Comparison of ENCODE assay signal across 21 mouse cellular contexts in the genomic region with DNA sequence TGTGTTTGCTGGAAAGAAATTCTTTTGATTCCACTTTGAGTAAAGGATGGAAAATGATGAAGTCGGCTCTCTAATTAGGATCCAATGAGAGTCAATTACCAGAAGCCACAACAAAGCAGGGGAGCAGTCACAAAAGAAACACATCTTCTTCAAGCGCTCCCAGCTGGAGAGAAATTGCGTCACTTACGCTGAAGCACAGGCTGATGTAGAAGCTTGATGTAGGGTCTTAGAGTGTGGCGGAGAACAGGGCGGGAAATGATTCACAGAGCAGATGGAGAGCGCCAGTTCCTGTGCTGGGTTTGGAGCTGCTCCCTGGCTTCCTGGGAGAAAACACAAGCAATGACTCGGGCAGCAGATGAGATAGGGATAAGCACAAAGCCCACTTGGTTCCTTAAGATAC.
"Had no signal": no experiment of that assay in that cellular context is flagged by ENCODE, and none has a peak within 500 bp of the region (broad histone marks: within the 10 kb centered on the region; RNA-seq: fewer than 3 reads in every experiment).

No protein-coding gene starts in this region.

- H3K27ac ChIP-seq: kidney, postnatal 0 days; left cerebral cortex, adult 2 months; limb, embryonic 12.5 days; limb, embryonic 15.5 days; liver, embryonic 14.5 days; macrophage; midbrain, embryonic 12.5 days; neural tube, embryonic 13.5 days; stomach, embryonic 15.5 days had no signal

- H3K4me3 ChIP-seq: left cerebral cortex, adult 2 months; limb, embryonic 12.5 days; limb, embryonic 15.5 days; midbrain, embryonic 12.5 days; myocyte; neural tube, embryonic 13.5 days; stomach, embryonic 15.5 days had no signal

- H3K9me3 ChIP-seq: limb, embryonic 15.5 days; midbrain, embryonic 12.5 days; neural tube, embryonic 13.5 days; stomach, embryonic 15.5 days had no signal

- H3K36me3 ChIP-seq: limb, embryonic 12.5 days; limb, embryonic 15.5 days; midbrain, embryonic 12.5 days; neural tube, embryonic 13.5 days; stomach, embryonic 15.5 days had no signal

- ATAC-seq: liver, postnatal 0 days; lung, postnatal 0 days; midbrain, embryonic 16.5 days had no signal

- H3K27me3 ChIP-seq: limb, embryonic 12.5 days; limb, embryonic 15.5 days; neural tube, embryonic 13.5 days; stomach, embryonic 15.5 days had no signal

- DNase-seq: kidney, postnatal 25 days; left cerebral cortex, postnatal 4 days; liver, postnatal 0 days; lung, embryonic 14.5 days; retina, postnatal 1 day; right cerebral cortex, postnatal 25 days; spleen, adult 18-20 months; thymus, postnatal 25 days had no signal

- H3K9ac ChIP-seq: limb, embryonic 12.5 days; limb, embryonic 15.5 days; liver, embryonic 14.5 days; liver, postnatal 0 days; lung, embryonic 14.5 days; midbrain, embryonic 12.5 days; neural tube, embryonic 13.5 days; stomach, embryonic 15.5 days had no signal

- H3K4me2 ChIP-seq: limb, embryonic 12.5 days; limb, embryonic 15.5 days; liver, embryonic 11.5 days; lung, embryonic 14.5 days; midbrain, embryonic 12.5 days; neural tube, embryonic 13.5 days; stomach, embryonic 15.5 days had no signal
